Mouse (Mus musculus) stomach, postnatal 0 days (tissue): ENCODE data around the gene Uckl1. TPM values are rescaled to one million over a fixed set of nuclear protein-coding genes. Genes with fewer than 3 reads are reported as not detected.
A peak's percentile ranks its signal among the peaks of the same experiment; 100 is the strongest.

ENCODE experiments used
- ATAC-seq: fragments of 200-750 bp; cut with Nextera tagmentation; 2 replicates; pipeline ENCODE4 v1.8.0; 2017; ENCODE audit not compliant: low FRiP score, low TSS enrichment
- DNase-seq: peaks from one replicate; pipeline ENCODE4 v3.0.0-alpha.2; 2016; ENCODE audit warnings: low spot score
- H3K27ac ChIP-seq: fragments of 300-500 bp; sonication (generic); replicated peaks from 2 replicates; pipeline ENCODE4 v1.5.1; 2014; ENCODE audit warnings: mild to moderate bottlenecking, control low read depth
- H3K27me3 ChIP-seq: fragments of 300-500 bp; sonication (generic); 2 replicates; pipeline ENCODE4 v1.6.1; 2014; ENCODE audit warnings: low read length; ENCODE audit not compliant: control insufficient read depth, insufficient read depth
- H3K36me3 ChIP-seq: fragments of 300-500 bp; sonication (generic); 2 replicates; pipeline ENCODE4 v1.6.1; 2014; ENCODE audit warnings: low read length, mixed read lengths; ENCODE audit not compliant: control insufficient read depth, insufficient read depth
- H3K4me1 ChIP-seq: fragments of 300-500 bp; sonication (generic); replicated peaks from 2 replicates; pipeline ENCODE4 v1.6.1; 2014; ENCODE audit warnings: antibody characterized with exemption; ENCODE audit not compliant: control insufficient read depth, insufficient read depth
- H3K4me2 ChIP-seq: fragments of 300-500 bp; sonication (generic); replicated peaks from 2 replicates; pipeline ENCODE4 v1.6.1; 2014; ENCODE audit warnings: low read depth, mild to moderate bottlenecking, control low read depth, moderate library complexity
- H3K4me3 ChIP-seq: fragments of 300-500 bp; sonication (generic); 2 replicates; pipeline ENCODE4 v1.5.1; 2014; ENCODE audit warnings: low read depth, low read length, control low read depth
- H3K9ac ChIP-seq: fragments of 300-500 bp; sonication (generic); 2 replicates; pipeline ENCODE4 v1.6.1; 2014; ENCODE audit warnings: mild to moderate bottlenecking, low read length, control low read depth, mixed read lengths
- H3K9me3 ChIP-seq: fragments of 300-500 bp; sonication (generic); 2 replicates; pipeline ENCODE4 v1.6.1; 2016; ENCODE audit warnings: low read length; ENCODE audit not compliant: control insufficient read depth
- CTCF ChIP-seq: IDR thresholded peaks from 2 replicates; pipeline ENCODE4 v1.5.1; 2016; ENCODE audit warnings: antibody characterized with exemption, low read depth, mild to moderate bottlenecking, moderate library complexity
- EP300 ChIP-seq: optimal IDR thresholded peaks from 2 replicates; pipeline ENCODE3; 2016; ENCODE audit warnings: antibody characterized with exemption
- WGBS: fragments of 180-500 bp; shearing (Covaris S2); extraction: QIAGEN DNeasy Blood & Tissue Kit; methylation state at CpG from one replicate; pipeline ENCODE4 v1.1.7; 2014; 5-methylcytosine and 5-hydroxymethylcytosine counted together
- polyA plus RNA-seq: library from polyadenylated mRNA; unstranded; fragments of >200 nt; fragmentation: Nextera tagmentation; extraction: Ambion mirVana; gene quantifications from 2 replicates; pipeline ENCODE4 v1.2.1, GENCODE M21; 2015

Uckl1 gene
- polyA plus RNA-seq, 1 experiment from 2014 or later: 39.7 TPM

- DNase-seq (peak; percentile 57), ATAC-seq (no peak)
- Histone ChIP-seq H3K27ac (no peak overlapping the region), H3K27me3 (no peaks in the 10 kb centered on the region), H3K4me3 (no peak overlapping the region), H3K9ac (no peak overlapping the region), H3K4me2 (no peak overlapping the region), H3K9me3 (no peaks in the 10 kb centered on the region), H3K36me3 (peaks cover 11% of the 10 kb centered on the region; the same call in 1 of the 2 replicates), H3K4me1 (no peaks in the 10 kb centered on the region)
- TF ChIP-seq CTCF: peak; percentile 76
- no peak for TF ChIP-seq EP300
- WGBS: 70% methylated on average over 7 of the region's 7 CpGs
These were observed 16.3 kb downstream of the Uckl1 start for GRCm38 (mm10) chr2:181568272-181569008.

GRCm38 (mm10) chr2:181567338-181567737, 17.4 kb downstream of the Uckl1 start:
- peaks cover 5% of the 10 kb centered on the region; the same call in 1 of the 2 replicates for H3K36me3 ChIP-seq
- H3K27ac ChIP-seq: no peak overlapping the region
- H3K27me3 ChIP-seq: no peaks in the 10 kb centered on the region
- H3K4me3 ChIP-seq: no peak overlapping the region
- ATAC-seq (no peak), DNase-seq (no peak)
- no peaks in the 10 kb centered on the region for H3K9me3 ChIP-seq
- H3K9ac ChIP-seq: no peak overlapping the region
- TF ChIP-seq CTCF (no peak), EP300 (no peak)
- WGBS: 91% methylated on average over 3 of the region's 3 CpGs
- no peak overlapping the region for H3K4me2 ChIP-seq
- no peaks in the 10 kb centered on the region for H3K4me1 ChIP-seq

- TF ChIP-seq CTCF (no peak), EP300 (no peak)
- ATAC-seq: no peak
- no peak overlapping the region for H3K27ac ChIP-seq
- no peak overlapping the region for H3K4me2 ChIP-seq
- no peak for DNase-seq
- peaks cover 14% of the 10 kb centered on the region for H3K36me3 ChIP-seq
- no peaks in the 10 kb centered on the region for H3K4me1 ChIP-seq
- H3K9me3 ChIP-seq: no peaks in the 10 kb centered on the region
- H3K27me3 ChIP-seq: no peaks in the 10 kb centered on the region
- no peak overlapping the region for H3K9ac ChIP-seq
- H3K4me3 ChIP-seq: no peak overlapping the region
These were observed 30.9 kb downstream of the Uckl1 start for GRCm38 (mm10) chr2:181553772-181554171.

- H3K4me2 ChIP-seq: no peak overlapping the region
- no peak overlapping the region for H3K9ac ChIP-seq
- no peak for DNase-seq
- H3K4me1 ChIP-seq: no peaks in the 10 kb centered on the region
- no peaks in the 10 kb centered on the region for H3K9me3 ChIP-seq
- WGBS: 92% methylated on average over 2 of the region's 2 CpGs
- no peak for ATAC-seq
- H3K4me3 ChIP-seq: no peak overlapping the region
- no peaks in the 10 kb centered on the region for H3K27me3 ChIP-seq
- TF ChIP-seq CTCF (no peak), EP300 (no peak)
- no peak overlapping the region for H3K27ac ChIP-seq
- H3K36me3 ChIP-seq: peaks cover 23% of the 10 kb centered on the region
These were observed 34.5 kb downstream of the Uckl1 start for GRCm38 (mm10) chr2:181550233-181550632.

GRCm38 (mm10) chr2:181548682-181549081, 36.0 kb downstream of the Uckl1 start:
- WGBS: 94% methylated on average over 5 of the region's 5 CpGs
- DNase-seq: no peak

GRCm38 (mm10) chr2:181548227-181548626, 36.5 kb downstream of the Uckl1 start:
- no peak for TF ChIP-seq CTCF
- no peak for TF ChIP-seq EP300
- 77% methylated on average over 1 of the region's 1 CpGs for WGBS
- no peaks in the 10 kb centered on the region for H3K4me1 ChIP-seq
- peaks cover 23% of the 10 kb centered on the region for H3K36me3 ChIP-seq
- ATAC-seq (no peak), DNase-seq (no peak)
- H3K9me3 ChIP-seq: no peaks in the 10 kb centered on the region
- H3K27ac ChIP-seq: no peak overlapping the region
- no peaks in the 10 kb centered on the region for H3K27me3 ChIP-seq
- H3K4me2 ChIP-seq: no peak overlapping the region
- no peak overlapping the region for H3K9ac ChIP-seq
- H3K4me3 ChIP-seq: no peak overlapping the region

More at GRCm38 (mm10) chr2:181548682-181549081, 36.0 kb downstream of the Uckl1 start:
- Histone ChIP-seq H3K9me3 (no peaks in the 10 kb centered on the region), H3K27me3 (no peaks in the 10 kb centered on the region), H3K27ac (no peak overlapping the region), H3K4me3 (no peak overlapping the region), H3K36me3 (peaks cover 23% of the 10 kb centered on the region), H3K9ac (no peak overlapping the region), H3K4me2 (no peak overlapping the region), H3K4me1 (no peaks in the 10 kb centered on the region)
- no peak for TF ChIP-seq CTCF
- no peak for TF ChIP-seq EP300
- no peak for ATAC-seq
